Mouse (Mus musculus): ENCODE data around the gene Gnl1. TPM values are rescaled to one million over a fixed set of nuclear protein-coding genes. Genes with fewer than 3 reads are reported as not detected.

Gnl1 gene
- polyA plus RNA-seq, 1 experiment from 2014 or later: 36.5 TPM

DNA sequence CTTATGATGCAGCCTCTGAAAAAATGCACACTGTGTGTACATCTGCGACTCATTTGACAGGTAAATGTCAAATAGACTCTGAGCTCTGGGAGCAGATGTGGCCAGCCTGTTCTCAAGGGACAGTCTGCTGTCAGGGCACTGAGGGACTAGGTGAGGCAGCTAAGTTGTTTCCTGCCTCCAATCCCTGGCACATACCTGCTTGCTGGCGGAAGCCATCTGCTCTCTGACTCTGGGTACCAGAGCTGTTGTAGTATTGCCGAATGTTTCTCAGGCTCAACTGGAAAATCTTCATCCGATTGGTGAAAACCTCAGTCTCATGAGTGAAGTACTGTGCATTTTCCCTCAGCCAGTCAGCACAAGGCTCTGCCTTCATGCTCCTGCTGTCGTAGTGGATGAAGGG is 37.4 kb downstream of the Gnl1 start:
- 90% methylated on average over 5 of the region's 5 CpGs for WGBS
- Histone ChIP-seq H3K4me2 (ENCODE audit: low read depth) (no peak overlapping the region), H3K9me3 (ENCODE audit: control insufficient read depth, low read length) (no peaks in the 10 kb centered on the region), H3K9ac (ENCODE audit: low read length) (no peak overlapping the region), H3K27me3 (ENCODE audit: control insufficient read depth, insufficient read depth, low read length) (no peaks in the 10 kb centered on the region), H3K4me3 (ENCODE audit: low read depth, low read length) (no peak overlapping the region), H3K4me1 (ENCODE audit: control insufficient read depth, insufficient read depth, low read length) (0 out of 2 replicates have a peak, but pooled peaks cover 2% of the 10 kb centered on the region), H3K36me3 (ENCODE audit: control insufficient read depth, insufficient read depth, low read length) (peaks cover 7% of the 10 kb centered on the region), H3K27ac (ENCODE audit: low read depth, low read length) (no peak overlapping the region)
- ATAC-seq (ENCODE audit: insufficient read depth, low FRiP score, low TSS enrichment): no peak
- DNase-seq (ENCODE audit: low spot score): no peak

DNA sequence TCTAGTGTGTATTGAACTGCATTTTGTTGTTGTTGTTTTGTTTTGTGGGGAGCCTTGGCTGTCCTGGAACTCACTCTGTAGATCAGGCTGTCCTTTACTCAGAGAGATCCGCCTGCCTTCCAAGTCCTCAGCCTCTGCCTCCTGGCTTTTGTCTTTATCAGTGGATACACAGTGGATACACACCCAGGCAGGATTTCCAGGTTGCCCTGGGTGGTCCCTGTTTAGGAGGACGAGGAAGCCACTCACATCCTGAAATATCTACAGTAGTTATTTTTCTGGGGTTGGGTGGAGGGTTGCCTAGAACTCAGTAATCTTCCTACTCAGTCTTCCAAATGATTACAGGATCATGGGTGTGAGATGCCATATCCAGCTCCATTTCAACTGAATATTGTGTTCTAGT is 39.3 kb downstream of the Gnl1 start:
- 0 out of 2 replicates have a peak, but pooled peaks cover 2% of the 10 kb centered on the region for H3K4me1 ChIP-seq (ENCODE audit: control insufficient read depth, insufficient read depth, low read length)
- no peak overlapping the region for H3K4me3 ChIP-seq (ENCODE audit: low read depth, low read length)
- ATAC-seq (ENCODE audit: insufficient read depth, low FRiP score, low TSS enrichment) (no peak), DNase-seq (ENCODE audit: low spot score) (no peak)
- H3K36me3 ChIP-seq (ENCODE audit: control insufficient read depth, insufficient read depth, low read length): peaks cover 7% of the 10 kb centered on the region
- H3K4me2 ChIP-seq (ENCODE audit: low read depth): no peak overlapping the region
- H3K9me3 ChIP-seq (ENCODE audit: control insufficient read depth, low read length): no peaks in the 10 kb centered on the region
- H3K27me3 ChIP-seq (ENCODE audit: control insufficient read depth, insufficient read depth, low read length): no peaks in the 10 kb centered on the region
- WGBS: 74% methylated on average over 2 of the region's 2 CpGs
- no peak overlapping the region for H3K9ac ChIP-seq (ENCODE audit: low read length)
- no peak overlapping the region for H3K27ac ChIP-seq (ENCODE audit: low read depth, low read length)

DNA sequence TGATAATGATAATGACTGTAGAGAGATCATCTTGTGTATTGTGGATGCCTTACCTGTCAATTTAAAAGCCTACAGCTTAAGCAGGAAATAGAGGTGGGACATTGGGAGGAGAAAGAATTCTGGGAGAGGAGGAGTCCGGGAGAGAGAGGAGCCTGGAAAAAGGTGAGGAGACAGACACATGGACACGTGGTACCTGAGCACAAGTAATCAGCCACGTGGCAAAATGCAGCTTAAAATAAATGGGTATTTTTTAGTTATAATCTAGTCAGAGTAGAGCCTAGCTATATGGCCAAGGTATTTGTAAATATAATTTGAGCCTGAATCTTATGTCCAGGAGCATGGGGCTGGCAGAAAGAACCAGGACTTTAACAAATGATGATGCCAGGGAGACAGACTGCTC is 39.9 kb downstream of the Gnl1 start:
- H3K4me3 ChIP-seq (ENCODE audit: low read depth, low read length): no peak overlapping the region
- DNase-seq (ENCODE audit: low spot score) (no peak), ATAC-seq (ENCODE audit: insufficient read depth, low FRiP score, low TSS enrichment) (no peak)
- H3K9ac ChIP-seq (ENCODE audit: low read length): no peak overlapping the region
- no peak overlapping the region for H3K27ac ChIP-seq (ENCODE audit: low read depth, low read length)
- 63% methylated on average over 3 of the region's 3 CpGs for WGBS
- H3K27me3 ChIP-seq (ENCODE audit: control insufficient read depth, insufficient read depth, low read length): no peaks in the 10 kb centered on the region
- no peak overlapping the region for H3K4me2 ChIP-seq (ENCODE audit: low read depth)
- H3K9me3 ChIP-seq (ENCODE audit: control insufficient read depth, low read length): no peaks in the 10 kb centered on the region
- H3K4me1 ChIP-seq (ENCODE audit: control insufficient read depth, insufficient read depth, low read length): 0 out of 2 replicates have a peak, but pooled peaks cover 2% of the 10 kb centered on the region
- H3K36me3 ChIP-seq (ENCODE audit: control insufficient read depth, insufficient read depth, low read length): peaks cover 3% of the 10 kb centered on the region

- no peaks in the 10 kb centered on the region for H3K9me3 ChIP-seq (ENCODE audit: control insufficient read depth, low read length)
- no peak for ATAC-seq (ENCODE audit: insufficient read depth, low FRiP score, low TSS enrichment)
- 50% methylated on average over 15 of the region's 15 CpGs for WGBS
Observed at GRCm38 (mm10) chr17:36020191-36021073, 40.8 kb downstream of the Gnl1 start, which contains the start of gene H2-T24. Gene H2-T24, minus strand, starts transcription at chr17:36020560.

GRCm38 (mm10) chr17:36021309-36021708 is 41.7 kb downstream of the Gnl1 start:
- Histone ChIP-seq H3K4me2 (ENCODE audit: low read depth) (no peak overlapping the region), H3K36me3 (ENCODE audit: control insufficient read depth, insufficient read depth, low read length) (no peaks in the 10 kb centered on the region), H3K27ac (ENCODE audit: low read depth, low read length) (no peak overlapping the region), H3K9me3 (ENCODE audit: control insufficient read depth, low read length) (no peaks in the 10 kb centered on the region), H3K27me3 (ENCODE audit: control insufficient read depth, insufficient read depth, low read length) (no peaks in the 10 kb centered on the region), H3K9ac (ENCODE audit: low read length) (no peak overlapping the region), H3K4me3 (ENCODE audit: low read depth, low read length) (no peak overlapping the region), H3K4me1 (ENCODE audit: control insufficient read depth, insufficient read depth, low read length) (0 out of 2 replicates have a peak, but pooled peaks cover 2% of the 10 kb centered on the region)
- WGBS: 96% methylated on average over 1 of the region's 1 CpGs
- ATAC-seq (ENCODE audit: insufficient read depth, low FRiP score, low TSS enrichment) (no peak), DNase-seq (ENCODE audit: low spot score) (no peak)

More at GRCm38 (mm10) chr17:36020191-36021073, 40.8 kb downstream of the Gnl1 start, which contains the start of gene H2-T24:
- Histone ChIP-seq H3K27ac (ENCODE audit: low read depth, low read length) (no peak within 1 kb of the TSS), H3K36me3 (ENCODE audit: control insufficient read depth, insufficient read depth, low read length) (peaks cover 2% of the 10 kb centered on the region; the same call in 1 of the 2 replicates), H3K4me1 (ENCODE audit: control insufficient read depth, insufficient read depth, low read length) (0 out of 2 replicates have a peak, but pooled peaks cover 2% of the 10 kb centered on the region), H3K4me3 (ENCODE audit: low read depth, low read length) (no peak within 1 kb of the TSS), H3K27me3 (ENCODE audit: control insufficient read depth, insufficient read depth, low read length) (no peaks in the 10 kb centered on the region), H3K9ac (ENCODE audit: low read length) (no peak within 1 kb of the TSS), H3K4me2 (ENCODE audit: low read depth) (0 out of 2 replicates have a peak within 1 kb of the TSS, but pooled peaks have one; percentile 6)
- no peak for DNase-seq (ENCODE audit: low spot score)

DNA sequence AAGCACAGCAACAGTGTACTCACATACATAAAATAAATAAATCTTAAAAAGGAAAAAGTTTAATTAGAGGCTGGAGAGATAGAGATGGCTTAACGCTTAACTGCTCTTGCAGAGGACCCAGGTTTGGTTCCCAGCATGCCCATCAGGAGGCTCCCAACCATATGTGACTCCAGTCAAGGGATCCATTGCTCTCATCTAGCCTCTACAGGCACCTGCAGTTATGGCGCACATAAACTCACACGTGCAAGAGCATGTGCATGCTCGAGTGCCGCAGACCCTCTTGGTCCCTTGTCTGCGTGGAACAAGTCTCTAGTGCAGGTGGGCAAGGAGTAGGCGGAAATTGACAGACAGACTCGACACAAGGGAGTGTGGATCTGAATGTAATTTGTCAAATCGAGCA is 42.4 kb downstream of the Gnl1 start:
- H3K27me3 ChIP-seq (ENCODE audit: control insufficient read depth, insufficient read depth, low read length): no peaks in the 10 kb centered on the region
- H3K4me2 ChIP-seq (ENCODE audit: low read depth): no peak overlapping the region
- no peak overlapping the region for H3K27ac ChIP-seq (ENCODE audit: low read depth, low read length)
- H3K9ac ChIP-seq (ENCODE audit: low read length): no peak overlapping the region
- ATAC-seq (ENCODE audit: insufficient read depth, low FRiP score, low TSS enrichment) (no peak), DNase-seq (ENCODE audit: low spot score) (no peak)
- H3K9me3 ChIP-seq (ENCODE audit: control insufficient read depth, low read length): no peaks in the 10 kb centered on the region
- H3K4me3 ChIP-seq (ENCODE audit: low read depth, low read length): no peak overlapping the region
- WGBS: 90% methylated on average over 9 of the region's 9 CpGs
- no peaks in the 10 kb centered on the region for H3K36me3 ChIP-seq (ENCODE audit: control insufficient read depth, insufficient read depth, low read length)
- H3K4me1 ChIP-seq (ENCODE audit: control insufficient read depth, insufficient read depth, low read length): 0 out of 2 replicates have a peak, but pooled peaks cover 2% of the 10 kb centered on the region

- H3K9me3 ChIP-seq (ENCODE audit: control insufficient read depth, low read length): no peaks in the 10 kb centered on the region
- no peak overlapping the region for H3K27ac ChIP-seq (ENCODE audit: low read depth, low read length)
- 92% methylated on average over 6 of the region's 6 CpGs for WGBS
- H3K36me3 ChIP-seq (ENCODE audit: control insufficient read depth, insufficient read depth, low read length): no peaks in the 10 kb centered on the region
- no peak overlapping the region for H3K4me2 ChIP-seq (ENCODE audit: low read depth)
- ATAC-seq (ENCODE audit: insufficient read depth, low FRiP score, low TSS enrichment) (no peak), DNase-seq (ENCODE audit: low spot score) (no peak)
- H3K27me3 ChIP-seq (ENCODE audit: control insufficient read depth, insufficient read depth, low read length): no peaks in the 10 kb centered on the region
- H3K4me3 ChIP-seq (ENCODE audit: low read depth, low read length): no peak overlapping the region
- no peak overlapping the region for H3K9ac ChIP-seq (ENCODE audit: low read length)
- H3K4me1 ChIP-seq (ENCODE audit: control insufficient read depth, insufficient read depth, low read length): 0 out of 2 replicates have a peak, but pooled peaks cover 2% of the 10 kb centered on the region
Observed at GRCm38 (mm10) chr17:36022922-36023321, 43.3 kb downstream of the Gnl1 start.

DNA sequence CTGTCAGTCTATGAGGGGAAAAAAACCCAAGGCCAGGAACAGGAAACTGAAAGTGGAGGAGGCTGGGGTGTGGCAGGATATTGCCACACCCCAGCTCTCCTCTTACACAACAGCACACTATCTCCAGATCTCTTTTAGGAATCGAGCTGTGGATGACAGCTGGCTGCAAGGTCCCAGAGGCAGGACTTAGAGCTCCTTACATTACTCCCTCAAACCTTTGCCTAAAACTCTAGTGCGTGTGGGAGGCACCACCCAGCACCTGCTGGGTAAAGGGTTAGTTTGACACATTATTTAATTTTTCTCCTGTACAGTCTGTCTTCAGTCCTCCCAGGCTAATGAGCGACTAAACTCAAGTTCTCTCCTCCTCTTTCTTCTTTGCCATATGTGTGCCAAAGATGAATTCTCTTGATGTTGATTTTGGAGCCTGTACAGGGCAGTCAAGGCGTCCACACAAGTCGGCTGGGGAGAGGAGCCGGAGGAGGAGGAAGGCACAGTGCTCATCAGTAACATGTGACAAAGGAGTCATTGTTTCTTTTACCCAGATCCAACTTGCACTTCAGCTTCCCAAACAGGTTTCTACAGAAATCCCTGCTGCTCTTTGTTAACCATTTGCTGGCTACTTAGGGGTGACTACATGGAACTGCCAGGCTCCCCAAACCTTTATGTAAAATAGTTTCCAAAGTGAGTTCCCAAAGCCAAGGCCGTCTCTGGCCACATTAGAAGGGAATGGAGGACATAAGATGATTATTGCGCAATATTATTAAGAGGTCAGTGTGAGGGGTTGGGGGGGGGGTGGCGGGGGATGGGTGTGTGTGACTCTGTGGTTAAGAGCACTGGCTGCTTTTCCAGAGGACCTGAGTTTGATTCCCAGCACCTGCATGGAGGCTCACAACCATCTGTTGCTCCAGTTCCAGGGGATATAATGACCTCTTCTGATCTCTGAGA is 44.3 kb downstream of the Gnl1 start:
- WGBS: 67% methylated on average over 9 of the region's 9 CpGs
- no peak for DNase-seq (ENCODE audit: low spot score)
- no peaks in the 10 kb centered on the region for H3K9me3 ChIP-seq (ENCODE audit: control insufficient read depth, low read length)

More for the DNA sequence above, 44.3 kb downstream of the Gnl1 start:
- Histone ChIP-seq H3K9ac (ENCODE audit: low read length) (no peak overlapping the region), H3K4me2 (ENCODE audit: low read depth) (no peak overlapping the region), H3K27ac (ENCODE audit: low read depth, low read length) (no peak overlapping the region), H3K36me3 (ENCODE audit: control insufficient read depth, insufficient read depth, low read length) (no peaks in the 10 kb centered on the region), H3K4me1 (ENCODE audit: control insufficient read depth, insufficient read depth, low read length) (0 out of 2 replicates have a peak, but pooled peaks cover 2% of the 10 kb centered on the region), H3K27me3 (ENCODE audit: control insufficient read depth, insufficient read depth, low read length) (no peaks in the 10 kb centered on the region), H3K4me3 (ENCODE audit: low read depth, low read length) (no peak overlapping the region)
- no peak for ATAC-seq (ENCODE audit: insufficient read depth, low FRiP score, low TSS enrichment)
